Mouse (Mus musculus) left cerebral cortex, adult 18-20 months (tissue): Measurements from ENCODE around the gene Itpr1. TPM values are rescaled to one million over a fixed set of nuclear protein-coding genes. Genes with fewer than 3 reads are reported as not detected.

Experiments used
- DNase-seq, 2 experiments: peaks; one replicate each; pipeline ENCODE4 v3.0.0; 2021 to 2022; ENCODE audit warnings: low spot score in 2 of 2, mixed read lengths in 1 of 2
- microRNA-seq, 2 experiments: library from miRNA; unstranded; fragments of <30 nt; microRNA quantifications; one replicate each; pipeline ENCODE4 v1.2.0; 2021
- total RNA-seq, 2 experiments: library from RNA; stranded (reverse); gene quantifications; 2 replicates each; pipeline ENCODE4 v1.2.3; 2021

Itpr1 gene
- total RNA-seq, 2 experiments from 2014 or later: 477 to 491 TPM

DNA sequence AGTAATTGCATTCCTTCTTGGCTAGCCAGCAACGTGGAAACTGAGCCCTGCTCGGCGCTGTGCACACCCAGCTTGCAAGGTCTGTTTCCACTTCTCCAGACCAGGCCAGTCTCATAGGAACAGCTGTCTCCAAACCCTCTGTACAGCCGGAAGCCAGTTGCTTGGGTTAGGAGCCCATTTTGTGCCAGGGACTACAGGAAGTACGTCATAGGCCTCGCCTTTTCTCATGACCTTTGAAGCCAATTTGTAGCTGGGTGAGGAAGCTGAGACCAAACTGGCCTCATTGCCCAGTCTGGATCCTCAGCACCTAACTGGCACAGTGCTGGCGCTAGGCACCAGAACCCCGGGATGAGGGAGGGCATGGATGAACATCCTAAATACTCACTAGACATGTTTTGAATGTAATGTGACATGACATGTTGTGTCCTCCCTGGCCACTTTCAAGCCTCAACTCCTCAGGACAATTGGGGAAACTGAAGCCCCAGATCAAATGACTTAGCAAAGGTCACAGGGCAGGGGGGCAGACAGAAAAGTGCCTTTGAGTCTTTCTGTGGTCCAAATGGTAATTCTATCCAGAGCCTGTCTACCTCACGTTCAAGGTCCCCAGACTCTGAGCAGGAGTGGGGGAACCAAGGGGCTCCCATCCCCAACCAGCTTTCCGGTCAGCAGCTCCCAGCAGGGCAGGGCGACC lies 357.6 kb downstream of the Itpr1 start:
- no peak for DNase-seq

DNA sequence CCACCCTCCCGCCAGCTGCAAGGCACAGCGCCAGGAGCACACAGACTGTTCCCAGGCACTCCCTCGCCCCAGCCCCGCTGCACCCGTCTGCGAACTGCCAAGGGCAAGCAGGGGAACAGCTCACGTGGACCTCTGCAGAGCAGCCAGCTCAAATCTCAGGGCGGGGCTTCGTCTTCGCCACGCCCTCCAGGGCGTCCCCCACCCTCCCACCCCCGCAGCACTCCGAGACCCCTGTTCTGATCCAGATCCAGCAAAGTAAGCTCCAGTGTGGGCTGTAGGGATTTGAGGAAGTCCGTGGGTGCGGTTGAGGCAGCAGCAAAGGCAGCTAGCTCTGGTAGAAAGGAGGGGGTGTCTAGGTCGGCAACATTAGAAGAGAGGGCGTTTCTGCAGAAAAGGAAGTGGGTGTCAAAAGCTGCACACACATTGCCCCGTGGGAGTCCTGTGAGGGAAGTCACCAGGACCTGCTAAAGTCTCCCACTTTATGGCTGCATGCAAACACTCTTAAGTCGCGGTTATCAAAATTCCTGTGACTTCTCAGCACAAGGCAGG lies 358.2 kb downstream of the Itpr1 start:
- peak; percentile 63 to 80 for DNase-seq

DNA sequence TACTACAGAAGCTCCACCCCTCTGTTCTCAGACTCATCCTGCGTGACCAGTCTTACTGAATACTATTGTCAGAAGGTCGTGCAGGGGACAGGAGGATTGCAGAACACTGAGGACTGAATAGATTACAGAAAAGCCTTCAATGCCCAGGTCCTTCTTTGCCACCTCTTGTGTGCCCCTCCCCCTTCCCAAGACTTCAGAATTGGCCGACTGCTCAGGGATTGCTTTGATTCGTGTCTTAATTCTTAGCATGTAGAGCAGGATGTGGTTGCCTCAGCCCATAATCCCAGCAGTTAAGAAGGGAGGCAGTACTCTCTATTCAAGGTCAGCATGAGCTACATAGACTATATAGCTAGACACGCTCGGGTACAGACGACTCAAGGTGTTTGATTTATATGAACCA lies 359.8 kb downstream of the Itpr1 start:
- no peak for DNase-seq

DNA sequence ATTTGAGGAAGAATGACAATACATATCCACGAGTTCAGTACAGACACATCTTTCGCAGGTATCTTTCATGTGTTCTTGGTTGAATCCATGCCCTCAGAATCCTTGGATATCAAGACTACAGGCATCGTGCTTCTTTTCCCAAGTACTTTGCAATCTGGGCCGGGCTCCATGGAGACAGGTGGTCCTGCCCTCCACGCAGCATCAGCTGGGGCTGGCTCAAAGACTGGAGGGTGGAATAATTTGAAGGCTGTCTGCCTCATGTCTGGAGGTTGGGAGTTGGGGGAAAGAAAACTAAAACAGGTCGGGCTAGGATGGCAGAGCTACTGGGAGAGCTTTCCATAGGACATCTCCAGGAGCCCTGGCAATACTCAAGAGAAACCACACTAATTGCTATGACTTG lies 364.2 kb downstream of the Itpr1 start:
- peak; percentile 40 to 65 for DNase-seq

DNA sequence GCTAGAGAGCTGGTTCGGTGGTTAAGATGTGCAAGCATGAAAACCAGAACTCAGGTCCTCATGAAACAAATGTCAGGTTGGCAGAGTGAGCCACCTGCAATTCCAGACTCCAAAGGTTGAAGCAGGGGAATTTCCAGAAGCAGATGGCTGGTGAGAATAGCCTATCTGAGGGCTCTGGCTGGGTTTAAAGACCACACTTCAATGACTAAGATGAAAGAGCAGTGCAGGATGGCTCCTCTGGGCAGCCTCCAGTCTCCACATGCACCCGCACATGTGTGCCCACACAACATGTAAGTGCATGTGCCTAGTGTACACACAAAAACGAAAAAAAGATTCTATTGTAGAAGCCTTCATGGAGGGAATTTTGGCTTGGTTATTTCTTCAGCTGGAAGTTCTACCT lies 375.5 kb downstream of the Itpr1 start:
- no peak for DNase-seq

DNA sequence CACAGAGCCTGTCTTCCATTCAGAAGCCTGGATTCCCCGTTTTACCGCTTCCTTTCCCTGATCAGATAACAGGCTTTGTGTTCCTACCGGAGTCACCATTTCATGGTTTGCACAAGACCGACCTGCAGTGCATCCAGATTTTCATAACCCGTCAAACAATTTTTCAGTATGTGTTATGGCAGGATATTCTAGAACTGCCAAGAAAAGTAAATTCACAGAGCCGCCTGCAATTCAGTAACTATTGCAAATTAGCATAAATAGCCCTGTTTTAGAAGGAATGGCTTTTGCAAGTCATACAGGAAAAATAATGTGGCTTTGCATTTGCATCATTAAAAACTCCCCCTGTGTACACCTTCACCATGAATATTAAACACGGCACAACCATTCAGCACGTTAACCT lies 379.3 kb downstream of the Itpr1 start:
- DNase-seq: no peak

DNA sequence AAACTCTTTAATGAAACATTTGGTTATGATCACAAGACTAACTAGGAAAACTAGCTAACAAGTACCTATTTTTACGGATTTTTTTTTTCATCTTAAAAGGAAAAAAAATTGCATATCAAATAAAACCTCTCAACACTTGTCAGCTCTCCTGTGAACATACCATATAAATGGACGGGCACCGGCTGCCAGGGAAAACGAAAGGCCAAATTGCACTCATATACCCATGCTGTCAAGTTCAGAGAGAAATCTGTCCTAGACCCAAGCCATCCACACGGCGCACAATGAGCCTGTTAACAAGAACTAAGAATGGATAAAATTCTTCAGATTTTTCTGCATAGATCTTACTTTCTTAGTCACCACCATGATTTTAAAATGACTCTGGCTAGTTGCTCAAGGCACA lies 379.7 kb downstream of the Itpr1 start:
- DNase-seq: no peak

DNA sequence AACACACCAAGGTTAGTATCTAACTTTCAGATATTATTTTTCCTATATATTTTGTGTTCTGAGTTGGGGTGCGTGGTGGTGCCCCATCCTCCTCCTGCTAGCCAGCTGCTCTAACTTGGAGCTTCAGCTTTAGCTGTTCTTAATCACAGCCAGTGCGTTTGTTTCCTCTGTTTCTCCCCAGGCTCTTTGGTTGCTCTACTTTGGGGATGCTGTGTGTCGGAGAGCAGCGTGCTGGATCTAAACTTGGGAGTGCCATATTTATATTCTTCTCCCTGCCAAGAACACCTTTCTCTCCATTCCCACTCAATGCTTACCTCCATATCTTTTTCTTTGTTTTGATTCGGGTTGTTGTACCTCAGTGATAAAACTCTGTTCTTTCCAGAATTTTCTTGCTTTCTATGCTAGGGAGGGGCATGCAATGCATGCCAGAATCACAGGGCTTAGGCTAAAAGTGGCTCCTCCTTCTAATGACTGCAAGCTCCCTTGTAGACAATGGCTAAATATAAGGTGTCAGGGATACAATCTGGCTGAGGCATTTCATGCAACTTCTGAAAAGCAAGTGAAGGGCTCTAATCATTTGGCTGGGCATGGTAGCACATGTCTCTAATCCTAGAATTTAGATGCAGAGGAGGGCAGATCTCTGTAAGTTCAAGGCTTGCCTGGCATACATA lies 381.4 kb downstream of the Itpr1 start:
- DNase-seq: no peak

DNA sequence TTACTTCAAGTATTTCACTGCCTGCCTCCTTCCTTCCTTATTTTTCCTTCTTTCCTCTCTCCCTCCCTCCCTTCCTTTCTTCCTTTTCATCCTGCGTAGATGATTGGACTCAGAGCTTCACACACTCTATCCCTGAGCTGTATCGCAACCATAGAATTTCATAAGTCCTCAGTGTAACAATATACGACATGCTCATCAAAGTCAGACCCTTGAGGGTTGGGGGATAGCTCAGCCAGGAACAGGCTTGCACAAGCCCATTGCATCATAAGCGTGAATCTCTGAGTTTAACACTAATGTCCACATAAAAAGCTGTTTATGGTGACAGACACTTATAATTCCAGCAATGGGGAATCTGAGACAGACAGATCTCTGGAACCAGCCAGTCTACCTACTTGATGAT lies 385.8 kb downstream of the Itpr1 start:
- DNase-seq: no peak

DNA sequence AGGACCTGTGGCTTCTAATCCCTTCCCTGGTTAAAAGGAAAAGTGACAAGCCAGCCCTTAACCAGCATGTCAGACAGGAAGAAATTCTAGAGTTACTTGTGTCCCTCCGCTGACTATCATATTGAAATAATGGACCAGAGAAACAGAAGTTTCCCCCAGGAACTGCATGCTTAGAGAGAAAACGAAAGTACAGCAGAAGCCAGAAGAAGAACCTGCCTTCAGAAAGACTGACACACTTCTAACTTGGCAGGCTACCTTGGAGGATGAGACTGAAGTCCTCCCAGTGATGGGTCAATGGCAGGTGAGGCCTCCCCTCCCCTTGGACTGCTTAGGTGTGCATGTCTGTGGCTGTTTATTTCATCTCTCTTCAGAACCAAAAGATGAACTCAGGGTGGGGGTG lies 386.4 kb downstream of the Itpr1 start:
- no peak for DNase-seq

Small RNA genes within 50 kb of the gene (microRNA-seq; reads per million reads assigned to microRNA genes)
- 0 reads per million in 2 experiments for gene Mir7661

Other genes with a start within 250 kb of the Itpr1 start
- 10 to 100 TPM in 1 of 2 experiments, 1 to 10 TPM in 1; 9.5 to 10.4 TPM for gene Setmar, start 148.1 kb upstream of the Itpr1 start, total RNA-seq
- gene Sumf1, start 27.5 kb upstream of the Itpr1 start, total RNA-seq: 10 to 100 TPM; 22.4 to 23.8 TPM